Mouse (Mus musculus) urinary bladder, adult 18-20 months (tissue): ENCODE measurements at regions not wholly inside any gene's neighbourhood (a gene's known extent, or its start where the extent isn't known, plus 50 kb on each side); places are given as distances from the start of the nearest gene placed in this dataset.
"Not testable (repeated sequence)": the region's sequence is repeated elsewhere in the genome, so short reads cannot be mapped to it uniquely, and the experiment has no call there.

ENCODE experiments used
- DNase-seq, 2 experiments: peaks; one replicate each; pipeline ENCODE4 v3.0.0; 2022; ENCODE audit warnings: low spot score in 2 of 2, mixed read lengths in 2 of 2

GRCm38 (mm10) chr16:86188966-86189365 is 287.3 kb upstream of the Adamts5 start:
- DNase-seq = no peak

- DNase-seq = not testable (repeated sequence)
Observed at GRCm38 (mm10) chr16:86187609-86188008, 286.0 kb upstream of the Adamts5 start.

DNA sequence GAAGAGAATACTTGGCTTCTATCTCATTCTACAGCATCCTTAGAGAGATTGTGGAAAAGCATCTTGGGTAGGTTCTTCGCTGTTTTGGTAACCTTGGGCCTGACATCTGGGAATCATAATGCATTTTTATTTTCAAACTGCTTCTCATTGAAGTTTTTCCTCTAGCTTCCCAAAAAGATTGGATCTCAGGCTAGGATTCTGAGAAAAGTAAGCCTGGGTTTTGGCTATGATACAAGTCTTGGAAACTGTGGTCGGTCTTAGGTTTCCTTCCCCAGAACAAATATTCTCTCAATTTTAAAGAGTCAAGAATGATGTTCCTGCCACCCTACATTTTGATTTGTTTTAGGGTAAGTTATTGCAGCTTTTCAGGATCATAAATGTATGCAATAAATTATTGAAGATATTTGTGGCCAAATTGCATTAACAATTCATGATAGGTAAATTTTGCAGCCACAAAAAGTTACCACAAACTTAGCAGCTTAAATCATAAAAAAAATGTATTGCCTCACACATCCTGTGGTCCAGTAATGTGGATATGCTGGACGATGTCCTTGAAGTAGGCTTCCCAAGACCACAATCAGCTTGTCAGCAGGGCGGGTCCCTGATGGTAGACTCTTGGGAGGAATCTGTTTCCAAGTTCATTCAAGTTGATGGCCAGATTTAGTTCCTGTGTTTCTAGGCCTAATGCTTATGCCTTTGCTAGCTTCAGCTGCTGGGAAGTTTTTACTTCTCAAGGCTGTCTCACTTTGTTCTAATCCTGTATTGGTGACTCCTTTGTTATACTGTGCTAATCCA is 257.6 kb upstream of the Adamts5 start:
- DNase-seq = peak in 1 of 2 experiments; percentile 3

- DNase-seq = peak in 1 of 2 experiments; percentile 7
Observed at GRCm38 (mm10) chr16:86138171-86138570, 236.5 kb upstream of the Adamts5 start.

GRCm38 (mm10) chr16:86136169-86136568 is 234.5 kb upstream of the Adamts5 start:
- DNase-seq = no peak

GRCm38 (mm10) chr16:86127391-86127790 is 225.8 kb upstream of the Adamts5 start:
- DNase-seq = no peak

DNA sequence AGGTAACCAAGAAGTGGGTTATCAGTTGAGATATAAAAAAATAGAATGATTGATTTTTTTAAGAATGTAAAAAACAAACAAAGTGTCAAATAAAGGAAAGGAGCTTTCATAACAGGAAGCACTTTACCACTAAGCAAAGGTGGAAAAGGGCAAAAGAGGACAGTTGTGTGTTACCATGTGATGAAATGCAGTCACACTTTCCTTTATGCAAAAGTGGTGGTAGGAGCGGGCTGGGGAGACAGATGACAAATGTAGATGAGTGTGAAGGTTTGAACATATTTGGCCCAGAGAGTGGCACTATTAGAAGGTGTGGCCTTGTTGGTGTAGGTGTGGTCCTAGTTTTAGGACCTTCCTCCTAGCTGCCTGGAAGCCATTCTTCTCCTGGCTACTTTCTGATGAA is 222.6 kb upstream of the Adamts5 start:
- no peak for DNase-seq

DNA sequence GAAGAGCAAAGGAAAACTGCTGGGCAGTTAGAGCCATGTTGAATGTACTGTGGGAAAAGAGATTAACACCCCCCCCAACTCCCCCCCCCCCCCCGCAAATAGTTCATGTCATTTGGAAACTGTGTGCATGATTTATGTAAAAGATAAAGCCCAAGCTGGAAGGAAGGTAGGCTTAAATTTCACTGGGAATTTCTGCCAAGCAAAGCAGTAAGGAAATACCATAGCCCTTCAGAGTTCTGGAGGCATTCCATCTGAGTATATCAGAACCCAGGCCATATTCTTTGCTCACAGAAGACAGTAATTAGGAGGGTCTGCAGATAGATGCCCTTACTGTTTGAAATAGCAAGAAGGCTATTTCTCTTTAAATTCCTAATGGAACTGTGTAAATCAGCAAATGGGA is 221.3 kb upstream of the Adamts5 start:
- DNase-seq = no peak

DNA sequence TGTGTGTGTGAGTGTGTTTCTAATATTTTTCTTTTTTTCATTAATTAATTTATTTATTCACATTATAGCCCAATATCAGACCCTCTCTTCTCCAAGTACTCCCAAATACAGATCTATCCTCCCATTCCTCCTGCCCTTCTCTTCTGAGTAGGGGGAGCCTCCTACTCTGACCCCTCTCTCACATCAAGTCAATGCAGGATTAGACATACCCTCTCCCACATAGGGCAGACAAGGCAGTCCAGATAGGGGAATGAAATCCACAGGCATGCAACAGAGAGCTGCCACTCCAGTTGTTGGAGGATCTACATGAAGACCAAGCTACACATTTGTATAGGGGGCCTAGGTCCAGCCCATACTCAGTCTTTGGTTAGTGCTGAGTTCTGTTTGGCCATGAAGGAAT is 216.3 kb upstream of the Adamts5 start:
- no peak for DNase-seq

GRCm38 (mm10) chr16:86115587-86116376 is 214.2 kb upstream of the Adamts5 start:
- DNase-seq = no peak

- DNase-seq = no peak
Observed at GRCm38 (mm10) chr16:86094461-86094860, 192.8 kb upstream of the Adamts5 start.

DNA sequence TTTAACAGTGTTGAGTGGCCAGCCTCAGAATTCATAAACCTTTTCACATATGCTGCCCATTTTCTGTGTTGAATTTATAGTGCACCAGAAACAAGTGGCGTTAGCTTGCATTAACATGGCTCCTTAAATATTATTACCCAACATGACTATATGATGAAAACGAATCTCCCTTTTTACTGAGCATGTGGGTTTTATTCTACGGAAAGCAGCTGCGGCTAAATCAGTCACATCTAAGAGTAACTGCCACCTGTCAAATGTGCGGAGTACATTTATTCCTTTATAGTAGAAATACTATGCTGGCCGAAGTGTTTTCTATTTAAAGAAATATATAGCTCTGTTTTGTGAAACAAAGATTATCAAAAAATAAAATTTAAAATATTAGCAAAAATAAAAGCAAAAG is 188.5 kb upstream of the Adamts5 start:
- DNase-seq = no peak

GRCm38 (mm10) chr16:86087421-86087820 is 185.8 kb upstream of the Adamts5 start:
- no peak for DNase-seq

DNA sequence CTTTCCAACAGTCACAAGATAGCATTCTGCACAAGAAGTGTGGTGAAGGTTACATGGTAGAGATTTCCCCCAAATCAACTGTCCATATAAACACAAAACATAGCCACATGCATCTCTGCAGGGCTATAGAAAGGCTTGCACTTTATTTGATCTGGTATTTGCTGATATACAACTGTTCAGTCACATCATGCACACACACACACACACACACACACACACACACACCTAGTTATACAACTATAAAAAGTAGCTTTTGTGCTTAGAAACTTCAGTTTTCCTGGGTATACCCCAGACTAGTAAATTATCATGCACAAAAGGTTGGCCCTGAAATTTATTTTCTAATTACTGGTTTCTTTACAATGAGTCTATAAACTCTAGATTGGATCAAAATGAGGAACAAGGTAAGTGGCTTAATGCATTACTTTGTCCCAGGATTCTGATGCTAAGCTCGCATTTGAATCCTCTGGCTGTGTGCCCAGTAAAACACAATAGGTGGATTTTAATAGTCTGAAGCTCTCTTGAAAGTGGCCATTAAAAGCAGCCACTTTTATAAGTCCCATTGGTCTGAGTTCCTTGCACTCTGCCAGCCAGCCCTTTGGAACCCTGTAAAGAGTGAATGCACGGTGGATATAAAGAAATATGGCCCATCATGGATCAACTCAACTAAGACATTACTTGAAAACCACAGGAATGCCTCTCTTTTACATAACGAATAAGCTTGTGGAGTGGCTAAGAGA is 166.2 kb upstream of the Adamts5 start:
- no peak for DNase-seq

DNA sequence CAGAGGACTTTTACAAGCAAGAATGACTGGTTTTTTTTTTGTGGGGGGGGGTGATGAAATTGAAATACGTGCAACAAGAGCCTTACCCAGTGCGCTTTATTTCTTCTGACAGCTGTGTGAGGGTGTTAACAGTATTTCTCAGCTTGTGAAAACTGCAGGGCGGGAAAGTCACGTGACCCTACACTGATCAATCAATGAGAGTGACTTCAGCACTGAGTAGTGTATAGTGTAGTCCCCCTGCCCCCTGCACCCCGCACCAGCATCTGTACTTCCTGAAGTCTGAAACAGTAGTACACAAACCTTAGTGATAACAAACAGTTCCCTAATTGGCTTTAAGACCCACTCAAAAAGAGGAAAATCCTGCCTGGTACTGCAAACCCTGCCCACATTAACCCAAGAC is 158.5 kb upstream of the Adamts5 start:
- DNase-seq = no peak

- DNase-seq = no peak
Observed at GRCm38 (mm10) chr16:86044695-86045094, 143.1 kb upstream of the Adamts5 start.

DNA sequence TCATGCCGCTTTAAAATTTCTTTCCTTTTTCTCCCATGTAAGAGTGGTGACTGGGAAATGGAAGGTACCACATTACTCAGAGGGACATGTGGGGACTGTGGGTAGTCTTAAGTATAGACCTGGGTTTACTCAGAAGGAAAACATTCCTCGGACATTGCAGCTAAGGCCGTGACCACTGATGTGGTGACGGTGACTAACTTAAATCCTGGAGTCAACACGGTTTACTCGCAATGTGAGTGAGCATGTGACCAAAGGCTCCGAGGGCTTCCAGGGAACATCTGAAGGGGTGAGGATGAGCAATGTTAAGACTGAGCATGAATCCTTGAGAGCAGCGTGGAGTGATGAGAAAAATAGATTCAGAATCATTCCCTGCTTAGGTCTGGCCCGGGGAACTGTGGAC is 133.1 kb upstream of the Adamts5 start:
- no peak for DNase-seq

- no peak for DNase-seq
Observed at GRCm38 (mm10) chr16:86027700-86028099, 126.1 kb upstream of the Adamts5 start.

DNA sequence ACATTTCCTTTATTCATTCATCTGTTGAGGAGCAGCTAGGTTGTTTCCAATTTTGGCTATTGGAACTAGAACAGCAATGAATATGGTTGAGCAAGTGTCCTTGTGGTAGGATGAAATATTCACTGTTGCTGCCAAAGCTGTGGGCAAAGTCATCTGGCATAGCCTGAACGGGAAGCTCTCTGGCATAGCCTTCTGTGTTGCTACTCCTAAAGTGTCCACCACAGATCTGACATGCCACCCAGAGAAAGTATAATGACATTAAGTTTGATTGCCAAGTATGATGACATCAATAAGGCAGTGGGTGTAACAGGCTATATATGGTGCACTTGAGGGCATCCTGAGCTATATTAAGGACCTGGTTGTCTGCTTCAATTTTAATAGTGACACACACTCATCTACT is 113.7 kb upstream of the Adamts5 start:
- no peak for DNase-seq

GRCm38 (mm10) chr16:86011051-86011450 is 109.4 kb upstream of the Adamts5 start:
- no peak for DNase-seq

DNA sequence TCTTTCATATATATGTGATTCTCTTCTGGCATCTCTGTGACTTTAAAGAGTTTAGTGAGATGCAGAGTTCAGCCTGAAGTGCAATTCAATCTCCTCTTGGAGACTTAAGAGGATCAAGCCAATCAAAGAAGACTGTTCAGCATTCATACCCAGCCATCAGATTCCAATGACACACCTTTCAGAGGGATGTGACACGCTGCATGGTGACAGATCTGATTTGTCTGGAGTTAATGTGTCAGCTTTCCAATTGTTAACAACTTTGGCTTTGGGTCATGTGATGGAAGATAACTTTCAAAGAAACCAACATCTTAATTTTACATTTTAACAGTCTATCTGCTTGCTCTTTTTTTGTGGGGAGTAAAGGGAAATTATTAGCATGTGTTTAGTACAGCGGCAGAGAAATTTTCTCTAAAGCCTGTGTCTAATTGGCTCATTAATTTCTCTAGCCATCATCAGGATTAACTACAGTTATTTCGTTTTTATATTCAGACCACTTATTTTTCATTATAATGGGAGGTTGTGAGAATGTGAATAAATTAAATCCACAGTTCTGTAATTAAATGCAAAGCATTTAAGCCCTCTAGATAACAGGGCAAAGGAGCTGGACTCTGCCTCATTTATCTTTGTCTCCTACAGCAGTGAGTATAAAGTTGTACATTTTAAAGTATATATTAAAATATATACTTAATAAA is 108.2 kb upstream of the Adamts5 start:
- DNase-seq = no peak

- DNase-seq = no peak
Observed at GRCm38 (mm10) chr16:86007799-86008198, 106.2 kb upstream of the Adamts5 start.
